Mouse (Mus musculus) liver, adult 2 months (tissue): ENCODE data around the gene 4930550C14Rik. TPM values are rescaled to one million over a fixed set of nuclear protein-coding genes. Genes with fewer than 3 reads are reported as not detected.
A peak's percentile ranks its signal among the peaks of the same experiment; 100 is the strongest.

Experiments used
- DNase-seq: peaks from one replicate; pipeline ENCODE4 v3.0.0-alpha.2; 2011; ENCODE audit warnings: low read depth, low spot score; ENCODE audit errors: extremely low read depth
- H3K27ac ChIP-seq: fragments of 200-500 bp; replicated peaks from 2 replicates; pipeline ENCODE4 v1.5.1; 2012; ENCODE audit warnings: low read depth, mild to moderate bottlenecking, control low read depth, inconsistent platforms, low read length; ENCODE audit not compliant: insufficient read depth
- H3K27me3 ChIP-seq: fragments of 200-500 bp; 2 replicates; pipeline ENCODE4 v1.6.1; 2012; ENCODE audit warnings: mild to moderate bottlenecking, moderate library complexity, low read length, inconsistent platforms; ENCODE audit not compliant: control insufficient read depth, insufficient read depth
- H3K36me3 ChIP-seq: fragments of 200-500 bp; 2 replicates; pipeline ENCODE4 v1.6.1; 2012; ENCODE audit warnings: low read length, inconsistent platforms; ENCODE audit not compliant: control insufficient read depth, insufficient read depth
- H3K4me1 ChIP-seq: fragments of 200-500 bp; 2 replicates; pipeline ENCODE4 v1.6.1; 2011; ENCODE audit warnings: low read length; ENCODE audit not compliant: control insufficient read depth, insufficient read depth
- H3K4me3 ChIP-seq: fragments of 200-500 bp; 2 replicates; pipeline ENCODE4 v1.5.1; 2011; ENCODE audit warnings: low read depth, mild to moderate bottlenecking, control low read depth, low read length, moderate library complexity; ENCODE audit not compliant: insufficient read depth
- H3K79me2 ChIP-seq: fragments of 200-500 bp; 2 replicates; pipeline ENCODE4 v1.6.1; 2012; ENCODE audit warnings: inconsistent platforms, mild to moderate bottlenecking, low read length, moderate library complexity; ENCODE audit not compliant: control insufficient read depth, insufficient read depth
- H3K9ac ChIP-seq: fragments of 200-500 bp; 2 replicates; pipeline ENCODE4 v1.6.1; 2012; ENCODE audit warnings: low read depth, mild to moderate bottlenecking, control low read depth, inconsistent platforms, low read length
- CTCF ChIP-seq: fragments of 200-500 bp; IDR thresholded peaks from 2 replicates; pipeline ENCODE4 v1.5.1; 2011; ENCODE audit warnings: low read depth, low read length, control low read depth
- POLR2A ChIP-seq: fragments of 200-500 bp; IDR thresholded peaks from 2 replicates; pipeline ENCODE4 v1.6.1; 2011; ENCODE audit warnings: low read length, control low read depth; ENCODE audit not compliant: insufficient read depth; ENCODE audit errors: extremely low read depth
- WGBS: fragments of 180-500 bp; shearing (Covaris S2); methylation state at CpG from one replicate; pipeline ENCODE4 v1.1.7; 2018; 5-methylcytosine and 5-hydroxymethylcytosine counted together
- polyA plus RNA-seq: library from polyadenylated mRNA; depleted of rRNA; stranded (reverse); fragments of >200 nt; gene quantifications from 2 replicates; pipeline ENCODE4 v1.2.3, GENCODE M21; 2012; rRNA removed
- total RNA-seq: library from RNA; depleted of rRNA; stranded (reverse); fragments of >200 nt; gene quantifications from 2 replicates; pipeline ENCODE4 v1.2.3, GENCODE M21; 2014; rRNA removed

Gene 4930550C14Rik
- 0.28 and 0.34 TPM in 2 replicates for total RNA-seq
- not detected in 2 replicates for polyA plus RNA-seq

DNA sequence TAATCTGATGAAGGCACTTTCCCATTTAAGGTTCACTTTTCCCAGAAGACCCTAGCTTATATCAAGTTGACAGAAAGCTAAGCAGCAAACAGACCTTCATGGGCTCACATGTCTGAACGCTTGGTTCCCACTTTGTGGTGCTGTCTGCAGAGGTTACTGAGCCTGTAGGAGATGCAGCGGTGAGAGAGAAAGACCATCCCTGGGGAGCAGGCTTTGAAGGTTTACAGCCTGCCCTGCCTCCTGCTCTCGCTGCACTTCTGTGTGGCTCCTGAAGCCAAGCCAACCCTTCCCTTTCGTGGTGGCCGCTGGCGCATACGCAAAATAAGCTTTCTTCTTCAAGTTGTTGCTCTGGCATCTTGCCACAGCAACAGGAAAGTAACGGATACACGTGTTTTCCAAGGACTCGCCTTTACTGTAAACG, at the start of gene 4930550C14Rik:
Gene 4930550C14Rik (plus strand): TSS at position 35 of the 421 bp plus-strand sequence.
- no peak within 1 kb of the TSS; the same call in 1 of the 2 replicates for H3K9ac ChIP-seq
- no peak within 1 kb of the TSS for H3K27ac ChIP-seq
- 27% methylated on average over 11 of the region's 11 CpGs for WGBS
- DNase-seq = no peak
- H3K36me3 ChIP-seq = peaks cover 3% of the 10 kb centered on the region; the same call in 1 of the 2 replicates
- no peaks in the 10 kb centered on the region for H3K4me1 ChIP-seq
- TF ChIP-seq CTCF (no peak), POLR2A (no peak)
- no peaks in the 10 kb centered on the region for H3K27me3 ChIP-seq
- H3K4me3 ChIP-seq = peak within 1 kb of the TSS; percentile 5; the same call in 1 of the 2 replicates
- H3K79me2 ChIP-seq = no peaks in the 10 kb centered on the region

DNA sequence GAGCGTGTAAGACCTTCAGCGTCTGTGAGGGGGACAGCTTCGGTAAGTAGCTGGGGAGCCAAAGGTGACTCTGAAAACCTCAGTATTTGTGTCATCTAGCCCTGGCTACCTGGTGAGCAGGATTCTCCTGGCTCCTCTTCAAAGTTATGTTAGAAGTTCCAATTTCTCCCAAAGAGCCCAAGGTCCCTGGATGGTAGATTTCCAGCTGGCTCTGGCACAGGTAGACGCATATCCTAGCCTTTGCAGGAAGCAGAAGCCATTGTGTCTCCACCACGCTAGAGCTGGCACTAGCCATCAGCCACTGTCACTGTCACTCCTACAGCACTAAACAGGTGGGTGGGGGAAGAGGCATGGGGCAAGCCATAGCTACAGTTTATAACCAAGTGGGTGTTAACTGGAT, 49.0 kb upstream of the 4930550C14Rik start:
- H3K9ac ChIP-seq = no peak overlapping the region
- H3K36me3 ChIP-seq = no peaks in the 10 kb centered on the region
- H3K4me1 ChIP-seq = peaks cover 41% of the 10 kb centered on the region
- H3K79me2 ChIP-seq = peaks cover 9% of the 10 kb centered on the region
- no peaks in the 10 kb centered on the region for H3K27me3 ChIP-seq
- 32% methylated on average over 5 of the region's 5 CpGs for WGBS
- H3K4me3 ChIP-seq = no peak overlapping the region
- peak; percentile 82 for DNase-seq
- no peak for TF ChIP-seq POLR2A
- TF ChIP-seq CTCF = no peak
- 0 out of 2 replicates have a peak overlapping the region, but pooled peaks have one; percentile 14 for H3K27ac ChIP-seq

DNA sequence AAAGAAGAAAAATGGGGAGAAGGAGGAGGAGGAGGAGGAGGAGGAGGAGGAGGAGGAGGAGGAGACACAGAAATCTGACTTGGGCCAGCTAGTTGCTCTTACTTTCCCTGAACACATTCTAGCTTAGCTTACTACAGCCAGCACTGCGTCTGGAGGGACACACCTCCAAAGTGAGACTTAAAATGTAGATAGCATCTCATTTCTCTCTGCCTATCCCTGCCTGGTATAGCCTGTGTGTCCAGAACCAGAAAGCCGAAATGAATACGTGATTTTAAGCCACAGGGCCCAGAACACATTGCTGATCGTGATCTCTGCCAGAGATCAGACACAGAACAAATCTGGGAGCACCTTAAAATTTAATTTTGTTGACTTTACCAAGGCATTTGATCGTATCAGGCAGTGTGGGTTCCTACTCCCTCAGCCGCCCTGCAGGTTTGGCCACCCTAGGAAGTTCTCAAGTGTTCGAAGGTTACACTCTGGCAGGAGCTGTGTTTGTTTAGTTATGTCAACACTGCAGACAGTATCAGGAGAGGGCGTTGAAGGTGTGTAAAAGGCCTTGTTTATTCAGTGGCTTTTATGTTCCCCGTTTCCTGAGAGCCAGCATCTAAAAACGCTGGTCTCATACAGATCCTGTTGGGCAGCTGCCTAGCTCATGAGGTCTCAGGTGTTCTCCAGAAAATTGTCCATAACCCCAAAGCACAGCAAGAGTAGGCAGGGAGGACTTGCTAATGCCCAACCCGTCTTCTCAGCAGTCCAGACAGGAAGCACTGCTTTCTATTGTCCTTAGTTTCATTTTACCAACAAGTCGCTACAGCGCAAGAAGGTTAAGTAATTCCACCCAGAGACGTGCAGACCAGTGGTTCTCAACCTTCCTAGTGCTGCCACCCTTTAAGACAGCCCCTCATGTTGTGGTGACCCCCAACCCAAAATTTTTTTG, 45.6 kb upstream of the 4930550C14Rik start:
- Histone ChIP-seq H3K79me2 (peaks cover 3% of the 10 kb centered on the region; the same call in 1 of the 2 replicates), H3K4me1 (peaks cover 32% of the 10 kb centered on the region), H3K27me3 (no peaks in the 10 kb centered on the region), H3K9ac (peak overlapping the region; percentile 80), H3K4me3 (peak overlapping the region; percentile 43), H3K27ac (peak overlapping the region; percentile 97), H3K36me3 (no peaks in the 10 kb centered on the region)
- WGBS = 13% methylated on average over 14 of the region's 14 CpGs
- DNase-seq = peak; percentile 99
- TF ChIP-seq POLR2A (no peak), CTCF (no peak)

DNA sequence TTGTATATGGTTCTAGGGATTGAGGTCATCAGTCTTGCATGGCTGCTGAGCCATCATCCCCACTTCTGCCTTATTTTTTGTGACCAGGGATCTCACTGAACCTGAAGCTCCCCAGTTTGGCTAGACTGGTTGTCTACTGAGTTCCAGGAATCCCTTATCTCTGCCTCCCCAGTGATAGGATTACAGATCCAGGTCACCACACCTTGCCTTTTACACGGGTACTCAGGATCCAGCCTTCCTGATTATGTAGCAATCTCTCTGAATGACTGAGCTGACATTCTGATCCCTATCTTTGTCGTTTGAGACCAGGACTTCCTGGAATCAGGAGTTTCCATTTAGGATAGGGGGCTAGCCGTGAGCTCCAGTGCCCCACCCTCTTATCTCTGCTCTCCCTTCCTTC, 30.8 kb upstream of the 4930550C14Rik start:
- TF ChIP-seq POLR2A (no peak), CTCF (no peak)
- 13% methylated on average over 3 of the region's 3 CpGs for WGBS
- DNase-seq = peak; percentile 61
- H3K4me3 ChIP-seq = no peak overlapping the region
- no peak overlapping the region for H3K9ac ChIP-seq
- peak overlapping the region; percentile 73 for H3K27ac ChIP-seq
- H3K4me1 ChIP-seq = peaks cover 7% of the 10 kb centered on the region; the same call in 1 of the 2 replicates
- H3K27me3 ChIP-seq = no peaks in the 10 kb centered on the region
- no peaks in the 10 kb centered on the region for H3K79me2 ChIP-seq
- H3K36me3 ChIP-seq = peaks cover 42% of the 10 kb centered on the region

DNA sequence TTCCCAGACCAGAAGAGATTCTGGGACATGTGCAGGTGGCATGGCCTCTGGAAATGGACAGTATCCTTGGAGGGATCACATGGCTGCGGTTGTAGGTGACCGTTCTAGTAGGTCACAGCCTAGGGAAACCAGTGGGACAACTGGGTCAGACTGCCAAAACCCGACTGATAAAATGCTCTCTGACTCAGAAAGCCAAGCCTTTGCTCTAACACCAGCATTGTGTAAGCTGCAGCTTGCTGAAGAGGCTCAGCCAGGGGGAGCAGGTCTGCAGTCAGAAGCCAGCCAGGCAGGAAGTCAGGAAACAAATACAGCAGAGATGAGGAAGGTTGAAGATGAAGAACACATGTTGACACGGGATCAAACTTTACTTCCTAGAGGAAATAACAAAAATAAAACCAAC, 26.2 kb upstream of the 4930550C14Rik start:
- Histone ChIP-seq H3K4me1 (peaks cover 3% of the 10 kb centered on the region; the same call in 1 of the 2 replicates), H3K36me3 (peaks cover 34% of the 10 kb centered on the region), H3K9ac (no peak overlapping the region), H3K79me2 (no peaks in the 10 kb centered on the region), H3K27ac (no peak overlapping the region), H3K4me3 (no peak overlapping the region), H3K27me3 (no peaks in the 10 kb centered on the region)
- DNase-seq = no peak
- 29% methylated on average over 4 of the region's 4 CpGs for WGBS
- peak; percentile 29; the same call in 1 of the 2 replicates for TF ChIP-seq CTCF
- no peak for TF ChIP-seq POLR2A

- Histone ChIP-seq H3K27me3 (no peaks in the 10 kb centered on the region), H3K36me3 (peaks cover 34% of the 10 kb centered on the region), H3K27ac (no peak overlapping the region), H3K4me3 (no peak overlapping the region), H3K4me1 (no peaks in the 10 kb centered on the region; the same call in 1 of the 2 replicates), H3K9ac (no peak overlapping the region), H3K79me2 (no peaks in the 10 kb centered on the region)
- TF ChIP-seq POLR2A (no peak), CTCF (peak; percentile 70)
- 89% methylated on average over 13 of the region's 13 CpGs for WGBS
- no peak for DNase-seq
Measured at GRCm38 (mm10) chr9:53376820-53377219, 25.3 kb upstream of the 4930550C14Rik start.
